Mouse (Mus musculus) layer of hippocampus, adult 11-12 months (tissue): ENCODE measurements around the gene Fam98c.

ENCODE experiments used
- DNase-seq: peaks from one replicate; pipeline ENCODE4 v3.0.0; 2022; ENCODE audit warnings: low spot score

The Fam98c gene

DNA sequence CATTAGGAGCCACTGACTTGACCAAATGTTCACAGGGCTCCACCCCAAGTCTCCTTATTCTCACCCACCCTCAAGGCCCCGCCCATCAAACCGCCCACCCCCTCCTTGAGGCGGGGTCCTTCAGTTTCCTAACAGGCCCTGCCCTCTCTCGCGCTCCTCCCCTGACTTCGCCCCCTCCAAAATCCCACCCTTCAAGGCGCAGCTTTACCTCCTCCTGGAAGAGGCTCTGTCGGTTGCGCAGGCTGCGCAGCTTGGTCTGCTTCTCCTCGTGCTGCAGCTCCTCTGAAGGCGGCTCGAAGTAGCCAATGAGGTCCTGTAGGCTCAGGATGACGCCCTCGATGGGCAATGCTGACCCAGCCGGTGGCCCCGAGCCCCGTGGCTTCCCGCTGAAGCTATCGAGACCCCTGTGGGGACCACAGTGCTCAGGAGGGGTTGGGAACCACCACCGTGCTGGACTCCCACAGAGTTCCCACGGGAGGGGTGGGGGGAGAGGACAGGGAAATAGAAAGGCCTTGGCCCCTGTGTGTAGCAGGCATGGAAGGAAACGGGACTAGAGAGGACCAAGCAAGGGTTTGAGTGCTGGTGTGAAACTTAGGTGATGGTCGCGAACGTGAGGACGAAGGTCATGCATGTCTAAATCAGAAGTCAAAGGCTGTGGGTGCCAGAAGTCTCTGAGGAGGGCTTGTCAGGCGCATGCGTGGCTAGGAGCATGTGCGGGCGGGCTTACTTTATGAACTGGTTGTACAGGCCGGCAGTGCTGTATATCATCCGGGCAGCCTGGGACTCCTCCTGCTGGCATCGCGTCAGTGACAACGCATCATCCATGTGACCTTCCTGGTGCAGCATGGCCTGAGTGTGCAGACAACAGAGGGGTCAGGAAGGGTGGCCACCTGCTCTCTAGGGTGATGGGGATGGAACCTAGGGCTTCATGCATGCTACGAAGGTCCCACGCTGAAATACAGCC lies 46.8 kb downstream of the Fam98c start:
- DNase-seq = peak; percentile 29
